Mouse (Mus musculus) intestine, embryonic 16.5 days (tissue): ENCODE data around the gene Hnrnph2. TPM values are rescaled to one million over a fixed set of nuclear protein-coding genes. Genes with fewer than 3 reads are reported as not detected.
A peak's percentile ranks its signal among the peaks of the same experiment; 100 is the strongest.

Experiments used
- ATAC-seq: fragments of 200-750 bp; cut with Nextera tagmentation; 2 replicates; pipeline ENCODE4 v1.8.0; 2017; ENCODE audit warnings: moderate TSS enrichment, moderate library complexity
- H3K27ac ChIP-seq: fragments of 300-500 bp; sonication (generic); 2 replicates; pipeline ENCODE4 v1.5.1; 2014; ENCODE audit warnings: mild to moderate bottlenecking, low read length
- H3K27me3 ChIP-seq: fragments of 300-500 bp; sonication (generic); replicated peaks from 2 replicates; pipeline ENCODE4 v1.6.1; 2014; ENCODE audit warnings: low read length, control low read depth, mixed read lengths; ENCODE audit not compliant: control insufficient read depth, insufficient read depth
- H3K36me3 ChIP-seq: fragments of 300-500 bp; sonication (generic); 2 replicates; pipeline ENCODE4 v1.6.1; 2014; ENCODE audit warnings: low read length, control low read depth; ENCODE audit not compliant: control insufficient read depth, insufficient read depth
- H3K4me1 ChIP-seq: fragments of 300-500 bp; sonication (generic); 2 replicates; pipeline ENCODE4 v1.6.1; 2014; ENCODE audit warnings: low read length, control low read depth, mixed read lengths; ENCODE audit not compliant: control insufficient read depth, insufficient read depth
- H3K4me2 ChIP-seq: fragments of 300-500 bp; sonication (generic); 2 replicates; pipeline ENCODE4 v1.6.1; 2014; ENCODE audit warnings: low read depth, low read length, control low read depth
- H3K4me3 ChIP-seq: fragments of 300-500 bp; sonication (generic); 2 replicates; pipeline ENCODE4 v1.5.1; 2014; ENCODE audit warnings: mild to moderate bottlenecking, low read length
- H3K9ac ChIP-seq: fragments of 300-500 bp; sonication (generic); 2 replicates; pipeline ENCODE4 v1.6.1; 2014; ENCODE audit warnings: low read depth, low read length
- H3K9me3 ChIP-seq: fragments of 300-500 bp; sonication (generic); 2 replicates; pipeline ENCODE4 v1.6.1; 2016; ENCODE audit warnings: low read length, control low read depth; ENCODE audit not compliant: control insufficient read depth
- WGBS: fragments of 180-500 bp; shearing (Covaris S2); extraction: QIAGEN DNeasy Blood & Tissue Kit; methylation state at CpG from one replicate; pipeline ENCODE4 v1.1.7; 2014; 5-methylcytosine and 5-hydroxymethylcytosine counted together
- polyA plus RNA-seq: library from polyadenylated mRNA; unstranded; fragments of >200 nt; fragmentation: Nextera tagmentation; extraction: Ambion mirVana; gene quantifications from 2 replicates; pipeline ENCODE4 v1.2.1, GENCODE M21; 2015

Gene Hnrnph2
- 128 and 130 TPM in 2 replicates for polyA plus RNA-seq

GRCm38 (mm10) chrX:134600659-134601379 lies at the start of gene Hnrnph2, which contains the start of gene Gla:
TSS of gene Hnrnph2 (plus strand) at chrX:134601179.
TSS of gene Gla (minus strand) at chrX:134601125.
- Histone ChIP-seq H3K9me3 (no peaks in the 10 kb centered on the region), H3K4me2 (peak within 1 kb of the TSS; percentile 61), H3K4me1 (no peaks in the 10 kb centered on the region), H3K9ac (peak within 1 kb of the TSS; percentile 70), H3K27me3 (no peaks in the 10 kb centered on the region), H3K4me3 (peak within 1 kb of the TSS; percentile 58), H3K27ac (peak within 1 kb of the TSS; percentile 83), H3K36me3 (no peaks in the 10 kb centered on the region)
- 13% methylated on average over 33 of the region's 33 CpGs for WGBS
- peak; percentile 96 for ATAC-seq

- Histone ChIP-seq H3K4me2 (no peak overlapping the region), H3K36me3 (no peaks in the 10 kb centered on the region), H3K4me1 (no peaks in the 10 kb centered on the region), H3K27me3 (no peaks in the 10 kb centered on the region), H3K4me3 (no peak overlapping the region), H3K27ac (no peak overlapping the region), H3K9ac (no peak overlapping the region), H3K9me3 (no peaks in the 10 kb centered on the region)
- ATAC-seq = no peak
- WGBS = 87% methylated on average over 4 of the region's 4 CpGs
Observed at GRCm38 (mm10) chrX:134553326-134553725, 47.7 kb upstream of the Hnrnph2 start.

- no peaks in the 10 kb centered on the region for H3K4me1 ChIP-seq
- H3K4me3 ChIP-seq = no peak overlapping the region
- no peak overlapping the region; the same call in 1 of the 2 replicates for H3K27ac ChIP-seq
- no peaks in the 10 kb centered on the region for H3K9me3 ChIP-seq
- 56% methylated on average over 6 of the region's 6 CpGs for WGBS
- H3K9ac ChIP-seq = no peak overlapping the region
- no peak overlapping the region for H3K4me2 ChIP-seq
- no peaks in the 10 kb centered on the region for H3K36me3 ChIP-seq
- no peaks in the 10 kb centered on the region for H3K27me3 ChIP-seq
- peak; percentile 63; the same call in 1 of the 2 replicates for ATAC-seq
Observed at GRCm38 (mm10) chrX:134554425-134554824, 46.6 kb upstream of the Hnrnph2 start.

DNA sequence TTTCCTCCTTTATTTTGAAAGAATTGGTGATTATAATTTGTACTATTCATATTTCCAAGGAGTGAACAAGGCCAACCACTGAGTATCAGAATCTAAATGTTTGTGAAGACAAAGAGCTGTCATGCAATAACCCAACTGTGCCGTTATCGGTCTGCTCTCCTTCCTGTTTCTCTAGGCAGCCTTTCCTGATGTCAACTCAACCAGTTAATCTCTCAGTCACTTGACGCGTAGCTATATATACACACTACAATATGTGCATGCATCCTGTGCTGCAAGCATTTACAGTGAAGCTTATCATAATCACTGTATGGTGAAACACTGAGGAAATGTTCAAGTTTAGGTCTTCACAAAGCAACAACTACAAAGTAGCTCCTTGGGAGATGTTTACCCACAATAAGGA lies 36.7 kb upstream of the Hnrnph2 start:
- no peak for ATAC-seq
- 80% methylated on average over 4 of the region's 4 CpGs for WGBS
- H3K27ac ChIP-seq = no peak overlapping the region

DNA sequence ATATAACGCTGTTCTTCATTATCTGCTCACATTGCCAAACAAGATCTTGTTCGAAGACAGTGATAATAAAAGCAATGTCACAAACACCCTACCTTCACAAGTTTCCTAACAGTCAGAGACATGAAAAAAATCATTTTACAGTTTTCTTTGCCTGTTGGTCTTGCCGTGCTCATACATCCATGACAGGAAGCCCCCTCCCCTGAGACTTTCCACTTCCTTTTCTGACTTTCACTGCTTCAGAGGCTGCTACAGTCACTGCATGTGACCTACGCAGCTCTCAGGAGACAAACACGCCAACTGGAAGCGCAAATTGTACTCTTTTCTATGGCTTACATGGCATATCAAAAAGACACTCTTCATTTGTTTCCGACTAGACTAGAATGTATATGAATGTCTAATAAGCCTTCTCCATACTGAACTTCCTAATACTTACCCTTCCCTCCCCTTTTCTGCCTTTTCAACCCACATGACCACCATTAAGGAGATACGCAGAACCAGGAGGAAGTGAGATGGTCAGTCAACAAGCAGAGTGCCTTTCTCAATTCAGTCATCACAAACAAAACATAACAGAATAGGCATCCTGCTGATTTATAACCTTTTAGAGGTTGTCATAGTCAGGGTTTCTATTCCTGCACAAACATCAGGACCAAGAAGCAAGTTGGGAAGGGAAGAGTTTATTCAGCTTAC lies 34.3 kb upstream of the Hnrnph2 start:
- no peaks in the 10 kb centered on the region for H3K9me3 ChIP-seq
- H3K27ac ChIP-seq = no peak overlapping the region
- ATAC-seq = no peak
- WGBS = 82% methylated on average over 8 of the region's 8 CpGs
- H3K4me1 ChIP-seq = no peaks in the 10 kb centered on the region
- no peaks in the 10 kb centered on the region for H3K27me3 ChIP-seq
- no peaks in the 10 kb centered on the region for H3K36me3 ChIP-seq
- H3K4me3 ChIP-seq = no peak overlapping the region
- H3K4me2 ChIP-seq = no peak overlapping the region
- H3K9ac ChIP-seq = no peak overlapping the region

More for the DNA sequence above, 36.7 kb upstream of the Hnrnph2 start:
- Histone ChIP-seq H3K36me3 (no peaks in the 10 kb centered on the region), H3K9ac (no peak overlapping the region), H3K9me3 (no peaks in the 10 kb centered on the region), H3K27me3 (no peaks in the 10 kb centered on the region), H3K4me2 (no peak overlapping the region), H3K4me1 (no peaks in the 10 kb centered on the region), H3K4me3 (no peak overlapping the region)

DNA sequence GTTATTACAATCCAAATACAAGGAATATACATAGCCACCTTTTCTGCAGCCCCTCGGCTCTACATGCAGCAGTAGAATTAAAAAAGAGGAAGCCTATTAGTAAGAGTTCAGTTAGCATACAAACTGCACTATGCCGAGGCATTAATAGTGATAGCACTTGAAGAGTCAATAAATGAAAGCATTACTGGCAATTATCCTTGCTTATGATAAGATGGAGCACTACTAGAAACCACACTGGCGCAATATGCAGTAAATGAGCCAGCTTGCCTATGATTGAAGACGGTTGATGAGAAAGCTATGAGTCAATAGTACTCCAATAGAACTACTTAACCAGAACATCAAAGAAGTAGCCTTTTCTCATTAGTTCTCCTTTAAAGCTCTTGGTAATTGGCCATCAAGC lies 23.1 kb upstream of the Hnrnph2 start:
- Histone ChIP-seq H3K9me3 (no peaks in the 10 kb centered on the region), H3K27me3 (no peaks in the 10 kb centered on the region), H3K36me3 (no peaks in the 10 kb centered on the region), H3K4me2 (no peak overlapping the region), H3K4me1 (no peaks in the 10 kb centered on the region), H3K4me3 (no peak overlapping the region), H3K9ac (no peak overlapping the region), H3K27ac (no peak overlapping the region)
- no peak for ATAC-seq
- 79% methylated on average over 4 of the region's 4 CpGs for WGBS

DNA sequence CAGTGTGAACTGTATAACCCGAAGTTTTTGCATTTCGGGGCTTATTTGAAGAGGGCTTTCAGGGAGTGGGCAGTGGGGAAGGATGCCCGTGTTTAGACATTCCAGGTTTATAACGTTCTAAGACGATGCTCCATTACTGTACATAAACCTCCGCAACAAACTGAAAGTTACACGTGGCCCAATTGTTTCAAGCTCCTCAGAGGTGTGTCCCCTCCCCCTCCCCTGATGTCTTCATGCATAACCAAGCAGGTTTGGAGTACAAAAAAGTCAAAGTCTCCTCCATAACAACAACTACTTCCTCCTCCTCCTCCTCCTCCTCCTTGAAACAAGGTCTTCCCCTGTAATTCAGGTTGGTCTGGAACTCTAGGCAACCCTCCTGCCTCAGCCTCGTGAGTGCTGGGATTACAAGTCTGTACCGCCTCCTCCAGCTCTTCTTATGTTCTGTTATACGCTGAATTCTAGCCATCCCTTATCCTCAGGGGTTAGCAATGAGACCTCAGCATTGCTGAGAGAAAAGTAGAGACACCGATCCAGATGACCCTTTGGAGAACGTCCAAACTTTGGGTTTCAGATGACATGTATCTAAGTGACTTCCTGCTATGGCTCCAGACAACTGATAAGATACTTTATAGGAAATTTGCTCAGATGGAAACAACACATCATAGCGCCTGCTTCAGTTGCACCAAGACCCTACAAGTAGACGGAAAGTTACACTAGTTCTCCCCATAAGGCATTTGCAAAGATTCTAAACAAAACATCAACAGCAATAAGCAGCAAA lies 20.3 kb upstream of the Hnrnph2 start:
- no peaks in the 10 kb centered on the region for H3K27me3 ChIP-seq
- no peaks in the 10 kb centered on the region for H3K9me3 ChIP-seq
- H3K4me2 ChIP-seq = no peak overlapping the region
- H3K4me3 ChIP-seq = no peak overlapping the region
- H3K27ac ChIP-seq = no peak overlapping the region
- whole genome bisulfite sequencing = 86% methylated on average over 14 of the region's 14 CpGs
- no peaks in the 10 kb centered on the region for H3K36me3 ChIP-seq
- H3K9ac ChIP-seq = no peak overlapping the region
- H3K4me1 ChIP-seq = no peaks in the 10 kb centered on the region
- ATAC-seq = no peak

GRCm38 (mm10) chrX:134582270-134582669 lies 18.7 kb upstream of the Hnrnph2 start:
- Histone ChIP-seq H3K4me3 (no peak overlapping the region), H3K27ac (no peak overlapping the region), H3K9ac (no peak overlapping the region), H3K4me2 (no peak overlapping the region), H3K36me3 (no peaks in the 10 kb centered on the region), H3K4me1 (no peaks in the 10 kb centered on the region), H3K27me3 (no peaks in the 10 kb centered on the region), H3K9me3 (no peaks in the 10 kb centered on the region)
- ATAC-seq = no peak
- WGBS = 85% methylated on average over 11 of the region's 11 CpGs
